Mouse (Mus musculus) lung, postnatal 0 days (tissue): ENCODE results near the gene Dip2b.

Experiments
- CTCF ChIP-seq: IDR thresholded peaks from 2 replicates; pipeline ENCODE4 v1.5.1; 2016; ENCODE audit warnings: antibody characterized with exemption, mild to moderate bottlenecking
- EP300 ChIP-seq: IDR thresholded peaks from 2 replicates; pipeline ENCODE4 v1.6.1; 2016; ENCODE audit warnings: antibody characterized with exemption, mild to moderate bottlenecking, control low read depth

GRCm38 (mm10) chr15:100210013-100210412, 171.5 kb downstream of the Dip2b start:
- TF ChIP-seq CTCF (no peak), EP300 (no peak)
